Mouse (Mus musculus) embryonic facial prominence, embryonic 14.5 days (tissue): ENCODE measurements at regions not wholly inside any gene's neighbourhood (a gene's known extent, or its start where the extent isn't known, plus 50 kb on each side); places are given as distances from the start of the nearest gene placed in this dataset.

Experiments used
- ATAC-seq: fragments of 200-750 bp; cut with Nextera tagmentation; 2 replicates; pipeline ENCODE4 v1.8.0; 2017; ENCODE audit warnings: low read depth, moderate number of reproducible peaks, moderate TSS enrichment
- DNase-seq: peaks from one replicate; pipeline ENCODE4 v3.0.0-alpha.2; 2015; ENCODE audit warnings: low spot score
- H3K27ac ChIP-seq: fragments of 300-500 bp; sonication (generic); replicated peaks from 2 replicates; pipeline ENCODE4 v1.5.1; 2014; ENCODE audit warnings: low read depth, mild to moderate bottlenecking, low read length, moderate library complexity
- H3K27me3 ChIP-seq: fragments of 300-500 bp; sonication (generic); replicated peaks from 2 replicates; pipeline ENCODE4 v1.6.1; 2014; ENCODE audit warnings: low read length; ENCODE audit not compliant: control insufficient read depth, insufficient read depth
- H3K36me3 ChIP-seq: fragments of 300-500 bp; sonication (generic); 2 replicates; pipeline ENCODE4 v1.6.1; 2014; ENCODE audit warnings: low read length, mixed read lengths; ENCODE audit not compliant: control insufficient read depth, insufficient read depth
- H3K4me1 ChIP-seq: fragments of 300-500 bp; sonication (generic); 2 replicates; pipeline ENCODE4 v1.6.1; 2014; ENCODE audit warnings: antibody characterized with exemption, low read length; ENCODE audit not compliant: control insufficient read depth, insufficient read depth
- H3K4me2 ChIP-seq: fragments of 300-500 bp; sonication (generic); 2 replicates; pipeline ENCODE4 v1.6.1; 2014; ENCODE audit warnings: low read depth, mild to moderate bottlenecking, low read length, moderate library complexity, mixed read lengths
- H3K4me3 ChIP-seq: fragments of 300-500 bp; sonication (generic); 2 replicates; pipeline ENCODE4 v1.5.1; 2014; ENCODE audit warnings: low read depth, mild to moderate bottlenecking, low read length
- H3K9ac ChIP-seq: fragments of 300-500 bp; sonication (generic); 2 replicates; pipeline ENCODE4 v1.6.1; 2014; ENCODE audit warnings: low read depth, mild to moderate bottlenecking, low read length, moderate library complexity, mixed read lengths
- H3K9me3 ChIP-seq: fragments of 300-500 bp; sonication (generic); 2 replicates; pipeline ENCODE4 v1.6.1; 2016; ENCODE audit warnings: low read length; ENCODE audit not compliant: control insufficient read depth
- WGBS: fragments of 180-500 bp; shearing (Covaris S2); extraction: QIAGEN DNeasy Blood & Tissue Kit; methylation state at CpG from one replicate; pipeline ENCODE4 v1.1.7; 2014; 5-methylcytosine and 5-hydroxymethylcytosine counted together

DNA sequence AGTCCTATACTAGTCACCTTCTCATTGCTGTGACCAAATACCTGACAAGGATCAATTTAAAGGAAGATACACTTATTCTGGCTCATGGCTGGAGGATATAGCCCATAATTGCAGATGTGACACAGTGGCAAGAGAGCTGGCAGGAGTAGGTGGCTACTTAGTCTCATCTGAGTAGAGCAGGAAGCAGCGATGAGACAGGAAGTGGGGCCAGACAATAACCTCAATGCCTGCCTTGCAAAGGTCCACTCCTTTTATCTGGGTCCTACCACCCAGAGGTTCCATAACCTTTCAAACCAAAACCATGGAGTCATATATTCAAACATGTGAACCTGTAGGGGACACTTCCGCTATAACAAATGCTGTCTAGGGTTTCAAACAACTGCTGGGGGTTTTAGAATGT is 199.7 kb downstream of the Ly86 start:
- no peak overlapping the region for H3K4me3 ChIP-seq
- H3K4me2 ChIP-seq, result no peak overlapping the region
- DNase-seq (no peak), ATAC-seq (no peak)
- H3K9ac ChIP-seq, result no peak overlapping the region
- WGBS, result 97% methylated on average over 2 of the region's 2 CpGs
- no peak overlapping the region for H3K27ac ChIP-seq
- no peaks in the 10 kb centered on the region for H3K36me3 ChIP-seq
- no peaks in the 10 kb centered on the region for H3K9me3 ChIP-seq
- H3K4me1 ChIP-seq, result no peaks in the 10 kb centered on the region
- H3K27me3 ChIP-seq, result no peaks in the 10 kb centered on the region

GRCm38 (mm10) chr13:37546556-37546955 is 201.5 kb downstream of the Ly86 start:
- no peak overlapping the region for H3K27ac ChIP-seq
- 75% methylated on average over 3 of the region's 3 CpGs for WGBS
- H3K9ac ChIP-seq, result no peak overlapping the region
- no peaks in the 10 kb centered on the region for H3K9me3 ChIP-seq
- DNase-seq, result no peak
- H3K27me3 ChIP-seq, result no peaks in the 10 kb centered on the region
- H3K4me2 ChIP-seq, result no peak overlapping the region
- H3K4me1 ChIP-seq, result no peaks in the 10 kb centered on the region
- no peak for ATAC-seq
- H3K36me3 ChIP-seq, result no peaks in the 10 kb centered on the region
- H3K4me3 ChIP-seq, result no peak overlapping the region

- no peak overlapping the region for H3K4me3 ChIP-seq
- no peak overlapping the region for H3K27ac ChIP-seq
- H3K36me3 ChIP-seq, result no peaks in the 10 kb centered on the region
- H3K9ac ChIP-seq, result no peak overlapping the region
- H3K4me2 ChIP-seq, result no peak overlapping the region
- 82% methylated on average over 4 of the region's 4 CpGs for WGBS
- DNase-seq (no peak), ATAC-seq (no peak)
- H3K4me1 ChIP-seq, result no peaks in the 10 kb centered on the region
- H3K27me3 ChIP-seq, result no peaks in the 10 kb centered on the region
- H3K9me3 ChIP-seq, result no peaks in the 10 kb centered on the region
Observed at GRCm38 (mm10) chr13:37550584-37550983, 205.6 kb downstream of the Ly86 start.

DNA sequence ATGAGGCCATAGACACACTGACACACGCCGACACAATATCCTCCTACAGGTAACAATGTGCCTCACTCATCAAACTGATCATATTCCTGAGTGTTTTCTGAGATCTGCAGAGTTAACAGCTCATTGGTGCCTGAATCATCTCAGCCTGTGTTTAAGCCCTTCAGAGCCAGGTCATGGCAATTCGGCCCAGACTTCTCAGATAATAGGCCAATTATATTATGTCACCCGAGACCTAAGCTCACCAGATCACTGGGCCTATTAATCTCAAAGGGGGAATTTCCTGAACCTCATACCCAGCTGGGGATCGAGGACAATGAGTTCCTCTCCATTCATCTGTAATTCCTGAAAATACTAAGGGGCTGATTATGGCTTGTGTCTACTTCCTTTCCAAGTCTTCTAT is 208.4 kb downstream of the Ly86 start:
- DNase-seq, result no peak
- H3K27me3 ChIP-seq, result no peaks in the 10 kb centered on the region
- no peak overlapping the region for H3K9ac ChIP-seq
- H3K36me3 ChIP-seq, result no peaks in the 10 kb centered on the region
- H3K4me1 ChIP-seq, result no peaks in the 10 kb centered on the region
- no peak overlapping the region for H3K4me3 ChIP-seq
- ATAC-seq, result peak; percentile 64; the same call in 1 of the 2 replicates
- WGBS, result 33% methylated on average over 5 of the region's 5 CpGs
- no peak overlapping the region for H3K27ac ChIP-seq
- H3K9me3 ChIP-seq, result no peaks in the 10 kb centered on the region
- no peak overlapping the region for H3K4me2 ChIP-seq

DNA sequence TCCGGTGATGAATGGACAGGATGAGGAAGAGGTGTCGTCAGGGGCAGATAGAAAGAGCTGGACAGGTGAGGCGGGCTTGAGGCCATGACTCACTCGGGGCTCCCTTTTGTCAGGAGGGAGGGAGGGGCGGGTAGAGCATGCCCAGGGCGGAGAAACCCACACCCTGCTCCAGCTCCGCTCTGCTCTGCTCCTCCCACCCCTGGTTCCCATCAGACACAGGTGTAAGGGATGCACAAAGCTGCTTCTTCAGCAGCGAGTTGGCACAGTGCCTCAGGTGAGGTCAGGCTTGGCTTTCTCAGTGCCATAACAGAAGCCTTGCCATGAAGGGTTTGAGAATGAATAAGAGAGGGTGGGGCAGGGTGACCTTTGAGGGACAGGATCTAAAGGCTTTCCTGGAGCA is 212.2 kb downstream of the Ly86 start:
- Histone ChIP-seq H3K27me3 (no peaks in the 10 kb centered on the region), H3K4me3 (no peak overlapping the region), H3K9me3 (no peaks in the 10 kb centered on the region), H3K4me1 (peaks cover 19% of the 10 kb centered on the region), H3K36me3 (no peaks in the 10 kb centered on the region), H3K27ac (no peak overlapping the region), H3K4me2 (no peak overlapping the region), H3K9ac (no peak overlapping the region)
- 71% methylated on average over 8 of the region's 8 CpGs for WGBS
- ATAC-seq, result peak; percentile 58; the same call in 1 of the 2 replicates
- DNase-seq, result peak; percentile 56

- H3K4me2 ChIP-seq, result no peak overlapping the region
- H3K27me3 ChIP-seq, result no peaks in the 10 kb centered on the region
- DNase-seq (no peak), ATAC-seq (no peak)
- H3K36me3 ChIP-seq, result no peaks in the 10 kb centered on the region
- H3K9ac ChIP-seq, result no peak overlapping the region
- WGBS, result 81% methylated on average over 5 of the region's 5 CpGs
- H3K4me1 ChIP-seq, result peaks cover 25% of the 10 kb centered on the region
- H3K9me3 ChIP-seq, result no peaks in the 10 kb centered on the region
- no peak overlapping the region for H3K4me3 ChIP-seq
- H3K27ac ChIP-seq, result no peak overlapping the region
Observed at GRCm38 (mm10) chr13:37557766-37558165, 212.8 kb downstream of the Ly86 start.

GRCm38 (mm10) chr13:37559056-37559455 is 214.0 kb downstream of the Ly86 start:
- Histone ChIP-seq H3K4me3 (no peak overlapping the region), H3K9ac (no peak overlapping the region), H3K4me1 (peaks cover 25% of the 10 kb centered on the region), H3K27me3 (no peaks in the 10 kb centered on the region), H3K9me3 (no peaks in the 10 kb centered on the region), H3K36me3 (no peaks in the 10 kb centered on the region), H3K27ac (no peak overlapping the region), H3K4me2 (no peak overlapping the region)
- 47% methylated on average over 5 of the region's 5 CpGs for WGBS
- DNase-seq, result no peak
- no peak for ATAC-seq

DNA sequence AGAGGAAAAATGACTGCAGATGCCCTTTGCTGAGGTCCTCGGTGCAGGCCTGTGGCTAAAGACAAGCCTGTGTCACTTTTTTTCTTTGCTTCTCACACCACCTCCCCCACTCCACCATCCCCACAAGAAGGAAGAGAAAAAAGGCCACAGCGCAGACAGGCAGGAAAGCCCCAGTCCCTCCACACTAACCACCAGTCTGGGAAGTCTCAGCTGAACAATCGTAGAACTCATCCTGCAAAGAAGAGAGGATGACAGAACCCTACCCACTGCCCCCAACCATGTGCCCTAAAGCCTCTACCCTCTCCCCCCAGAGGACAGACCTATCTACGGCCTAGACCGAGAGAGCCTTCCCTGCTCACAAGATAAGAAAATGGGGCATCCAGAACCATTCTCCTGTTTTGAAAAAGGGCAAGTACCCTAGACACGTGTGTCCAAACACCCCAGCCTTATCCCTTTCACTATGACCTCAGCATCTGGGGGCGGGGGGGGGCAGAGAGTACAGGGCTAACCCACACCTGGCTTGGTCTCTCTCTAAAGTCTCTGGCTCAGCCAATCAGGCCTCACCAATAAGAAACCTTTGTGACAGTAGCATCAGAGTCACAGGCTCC is 214.8 kb downstream of the Ly86 start:
- Histone ChIP-seq H3K4me2 (no peak overlapping the region), H3K4me1 (peaks cover 25% of the 10 kb centered on the region), H3K4me3 (no peak overlapping the region), H3K9me3 (no peaks in the 10 kb centered on the region), H3K27ac (no peak overlapping the region), H3K27me3 (no peaks in the 10 kb centered on the region), H3K36me3 (no peaks in the 10 kb centered on the region), H3K9ac (no peak overlapping the region)
- DNase-seq (no peak), ATAC-seq (no peak)
- 74% methylated on average over 7 of the region's 7 CpGs for WGBS

GRCm38 (mm10) chr13:37560387-37560786 is 215.4 kb downstream of the Ly86 start:
- 37% methylated on average over 9 of the region's 9 CpGs for WGBS
- H3K4me2 ChIP-seq, result no peak overlapping the region
- no peaks in the 10 kb centered on the region for H3K9me3 ChIP-seq
- H3K4me1 ChIP-seq, result peaks cover 25% of the 10 kb centered on the region
- DNase-seq (peak; percentile 68), ATAC-seq (0 out of 2 replicates have a peak, but pooled peaks have one; percentile 16)
- H3K36me3 ChIP-seq, result no peaks in the 10 kb centered on the region
- H3K9ac ChIP-seq, result no peak overlapping the region
- H3K27ac ChIP-seq, result no peak overlapping the region
- no peak overlapping the region for H3K4me3 ChIP-seq
- H3K27me3 ChIP-seq, result no peaks in the 10 kb centered on the region
